Mouse (Mus musculus) macrophage (primary cell): Measurements from ENCODE around the gene Ncoa1. TPM values are rescaled to one million over a fixed set of nuclear protein-coding genes. Genes with fewer than 3 reads are reported as not detected.
"Not testable (repeated sequence)": the region's sequence is repeated elsewhere in the genome, so short reads cannot be mapped to it uniquely, and the experiment has no call there.

Experiments used
- H3K27ac ChIP-seq: fragments of 350-480 bp; formaldehyde crosslinking; 2 replicates; pipeline ENCODE4 v1.9.0; 2021
- H3K36me3 ChIP-seq: fragments of 350-480 bp; formaldehyde crosslinking; 2 replicates; pipeline ENCODE4 v1.9.0; 2021; ENCODE audit errors: inconsistent target
- H3K4me3 ChIP-seq: fragments of 350-480 bp; formaldehyde crosslinking; 2 replicates; pipeline ENCODE4 v1.9.0; 2021; ENCODE audit errors: inconsistent target
- H3K79me2 ChIP-seq: fragments of 350-480 bp; formaldehyde crosslinking; 2 replicates; pipeline ENCODE4 v1.9.0; 2021; ENCODE audit errors: inconsistent target
- WGBS: methylation state at CpG from one replicate; pipeline ENCODE4 v1.1.7; 2026; ENCODE audit warnings: inconsistent platforms; ENCODE audit not compliant: missing documents; 5-methylcytosine and 5-hydroxymethylcytosine counted together
- polyA plus RNA-seq: library from polyadenylated mRNA; stranded (reverse); fragments of 250-400 nt; gene quantifications from 3 replicates; pipeline ENCODE4 v1.2.4, GENCODE M21; 2018; ENCODE audit warnings: inconsistent platforms

The Ncoa1 gene
- polyA plus RNA-seq, 1 experiment from 2014 or later: 19.9 TPM

- no peaks in the 10 kb centered on the region for H3K79me2 ChIP-seq
- WGBS: 90% methylated on average over 2 of the region's 2 CpGs
- H3K27ac ChIP-seq: no peak overlapping the region
- no peak overlapping the region for H3K4me3 ChIP-seq
- H3K36me3 ChIP-seq: no peaks in the 10 kb centered on the region
Observed at GRCm38 (mm10) chr12:4392590-4392989, 84.4 kb downstream of the Ncoa1 start.

DNA sequence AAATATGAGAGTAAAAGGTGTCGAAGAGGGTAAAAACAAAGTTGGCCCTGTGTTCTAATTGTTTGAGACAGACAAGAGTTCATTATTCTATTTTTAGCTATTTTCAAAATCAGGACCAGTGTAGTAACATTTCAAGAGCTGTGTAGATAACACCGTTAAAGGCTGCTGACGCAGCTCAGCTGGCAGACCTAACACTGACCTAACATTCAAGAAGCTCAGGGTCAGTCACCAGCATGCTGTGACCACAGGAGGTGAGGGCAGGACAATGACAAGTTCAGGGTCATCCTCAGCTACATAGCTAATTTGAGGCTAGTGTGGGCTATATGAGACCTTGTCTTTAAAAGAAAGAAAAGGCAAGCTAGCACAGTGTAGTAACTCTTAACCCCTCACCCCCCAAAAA lies 84.9 kb downstream of the Ncoa1 start:
- Histone ChIP-seq H3K27ac (no peak overlapping the region), H3K79me2 (no peaks in the 10 kb centered on the region), H3K4me3 (no peak overlapping the region), H3K36me3 (no peaks in the 10 kb centered on the region)
- 89% methylated on average over 3 of the region's 3 CpGs for WGBS

DNA sequence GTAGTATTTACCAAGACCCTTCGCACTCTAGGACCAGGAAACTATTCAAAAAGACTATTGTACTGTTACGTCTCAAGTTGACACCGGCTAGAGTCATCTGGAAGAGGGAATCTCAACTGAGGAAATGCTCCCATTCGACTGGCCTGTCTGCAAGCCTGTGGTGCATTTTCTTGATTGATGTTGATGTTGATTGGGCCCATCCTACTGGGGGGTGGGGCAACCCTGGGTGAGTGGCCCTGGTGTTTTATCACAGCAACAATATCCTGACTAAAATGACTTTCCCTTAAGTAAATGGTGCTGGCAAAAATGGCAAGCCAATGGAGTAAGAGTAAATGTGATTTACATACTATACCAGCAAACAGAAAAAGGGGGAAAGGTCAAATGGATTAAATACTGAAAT lies 85.7 kb downstream of the Ncoa1 start:
- Histone ChIP-seq H3K27ac (no peak overlapping the region), H3K4me3 (no peak overlapping the region), H3K36me3 (no peaks in the 10 kb centered on the region), H3K79me2 (no peaks in the 10 kb centered on the region)
- WGBS: 86% methylated on average over 4 of the region's 4 CpGs

DNA sequence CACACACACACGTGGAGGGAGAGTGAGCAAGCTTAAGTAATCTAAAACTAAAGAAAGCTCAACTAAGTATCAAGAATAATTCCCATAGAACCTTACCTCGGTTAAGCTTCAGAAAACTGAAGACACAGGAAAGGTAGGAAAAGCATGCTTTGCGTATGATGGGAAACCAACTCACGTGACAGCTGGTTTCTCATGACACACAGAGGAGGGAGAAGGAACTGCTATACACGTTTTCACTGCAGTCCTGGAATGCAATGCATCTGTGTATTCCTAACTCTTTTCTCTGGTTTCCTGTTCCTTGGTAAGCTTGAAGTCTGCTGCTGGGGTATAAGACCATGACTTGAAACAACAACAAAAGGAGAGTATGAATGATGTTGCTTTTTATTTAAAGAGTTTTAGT lies 86.3 kb downstream of the Ncoa1 start:
- H3K4me3 ChIP-seq: no peak overlapping the region
- H3K79me2 ChIP-seq: no peaks in the 10 kb centered on the region
- no peak overlapping the region for H3K27ac ChIP-seq
- 83% methylated on average over 4 of the region's 5 CpGs for WGBS
- no peaks in the 10 kb centered on the region for H3K36me3 ChIP-seq

DNA sequence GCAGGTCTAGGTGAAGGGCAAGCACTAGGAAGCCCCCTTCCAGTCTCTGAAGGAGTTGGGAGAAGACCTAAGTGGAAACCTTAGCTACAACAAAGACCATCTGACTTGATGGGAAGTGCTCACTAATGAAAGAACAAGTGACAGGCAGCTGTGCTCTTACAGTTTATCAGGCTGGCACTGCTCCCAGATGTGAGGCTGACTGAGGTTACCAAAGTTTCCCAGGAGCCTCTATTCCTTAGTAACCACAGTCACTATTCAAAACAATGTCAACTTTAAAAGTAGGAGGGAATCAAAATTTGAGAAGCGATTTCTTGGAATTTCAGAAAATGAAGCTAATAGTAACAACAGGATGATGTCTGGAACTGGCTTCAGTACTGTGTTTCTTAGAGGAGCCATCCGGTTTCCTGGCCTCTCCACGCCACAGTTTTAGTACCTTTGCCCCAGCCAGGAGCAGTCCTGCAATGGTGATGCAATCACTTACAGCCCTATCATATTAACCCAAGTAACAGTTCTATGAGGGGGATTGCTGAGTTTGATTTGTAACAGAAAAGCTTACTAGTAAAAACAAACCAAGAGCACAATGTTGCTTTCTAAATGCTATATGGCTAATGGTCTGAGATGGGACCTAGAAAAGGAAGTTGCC lies 90.8 kb downstream of the Ncoa1 start:
- no peak overlapping the region for H3K27ac ChIP-seq
- 95% methylated on average over 3 of the region's 3 CpGs for WGBS
- no peaks in the 10 kb centered on the region for H3K36me3 ChIP-seq
- H3K4me3 ChIP-seq: no peak overlapping the region
- H3K79me2 ChIP-seq: no peaks in the 10 kb centered on the region

GRCm38 (mm10) chr12:4383061-4383460 lies 93.9 kb downstream of the Ncoa1 start:
- Histone ChIP-seq H3K79me2 (no peaks in the 10 kb centered on the region), H3K4me3 (no peak overlapping the region), H3K36me3 (no peaks in the 10 kb centered on the region), H3K27ac (no peak overlapping the region)
- WGBS: 93% methylated on average over 3 of the region's 3 CpGs

GRCm38 (mm10) chr12:4379298-4379957 lies 97.6 kb downstream of the Ncoa1 start:
- no peaks in the 10 kb centered on the region for H3K36me3 ChIP-seq
- H3K4me3 ChIP-seq: no peak overlapping the region
- H3K27ac ChIP-seq: no peak overlapping the region
- peaks cover 7% of the 10 kb centered on the region; the same call in 1 of the 2 replicates for H3K79me2 ChIP-seq
- 79% methylated on average over 7 of the region's 7 CpGs for WGBS

GRCm38 (mm10) chr12:4376475-4376874 lies 100.5 kb downstream of the Ncoa1 start:
- no peak overlapping the region for H3K27ac ChIP-seq
- H3K79me2 ChIP-seq: peaks cover 7% of the 10 kb centered on the region; the same call in 1 of the 2 replicates
- H3K36me3 ChIP-seq: no peaks in the 10 kb centered on the region
- 99% methylated on average over 4 of the region's 4 CpGs for WGBS
- no peak overlapping the region for H3K4me3 ChIP-seq

DNA sequence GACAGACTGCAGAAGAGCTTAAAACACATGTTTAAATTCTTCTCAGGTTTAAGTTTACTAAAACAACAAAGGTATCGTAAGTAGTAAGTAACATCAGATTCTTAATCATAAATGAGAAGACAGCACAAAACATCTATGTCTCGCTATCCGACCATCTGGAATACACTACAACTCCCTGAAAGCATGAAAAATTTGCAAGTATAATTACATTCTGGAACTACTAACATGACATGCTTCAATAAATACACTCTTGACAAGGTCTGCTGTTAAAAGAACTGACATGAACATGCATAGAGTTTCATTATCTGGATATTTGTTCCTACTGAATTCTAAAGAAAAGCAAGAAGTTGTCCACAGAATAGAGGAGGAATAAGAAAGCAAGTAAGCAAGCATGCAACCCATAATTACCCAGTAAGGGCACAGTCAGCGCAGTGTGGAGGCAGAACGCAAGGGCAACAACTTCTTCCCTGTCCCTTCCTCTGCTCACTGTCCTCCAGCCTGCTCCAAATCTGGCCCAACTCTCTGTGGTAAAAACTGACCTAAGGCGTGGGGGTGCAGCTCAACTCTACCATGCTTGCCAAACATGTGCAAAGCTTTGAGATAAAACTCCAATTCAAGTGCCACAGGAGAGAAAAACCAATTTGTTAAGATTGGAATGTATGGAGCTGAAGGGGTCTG lies 102.0 kb downstream of the Ncoa1 start:
- no peaks in the 10 kb centered on the region for H3K36me3 ChIP-seq
- no peak overlapping the region for H3K27ac ChIP-seq
- peaks cover 7% of the 10 kb centered on the region; the same call in 1 of the 2 replicates for H3K79me2 ChIP-seq
- H3K4me3 ChIP-seq: no peak overlapping the region
- 94% methylated on average over 6 of the region's 6 CpGs for WGBS

- WGBS: 100% methylated on average over 1 of the region's 1 CpGs
- H3K27ac ChIP-seq: no peak overlapping the region
- H3K36me3 ChIP-seq: no peaks in the 10 kb centered on the region
- H3K79me2 ChIP-seq: peaks cover 7% of the 10 kb centered on the region; the same call in 1 of the 2 replicates
- no peak overlapping the region for H3K4me3 ChIP-seq
Observed at GRCm38 (mm10) chr12:4371406-4371805, 105.6 kb downstream of the Ncoa1 start.

DNA sequence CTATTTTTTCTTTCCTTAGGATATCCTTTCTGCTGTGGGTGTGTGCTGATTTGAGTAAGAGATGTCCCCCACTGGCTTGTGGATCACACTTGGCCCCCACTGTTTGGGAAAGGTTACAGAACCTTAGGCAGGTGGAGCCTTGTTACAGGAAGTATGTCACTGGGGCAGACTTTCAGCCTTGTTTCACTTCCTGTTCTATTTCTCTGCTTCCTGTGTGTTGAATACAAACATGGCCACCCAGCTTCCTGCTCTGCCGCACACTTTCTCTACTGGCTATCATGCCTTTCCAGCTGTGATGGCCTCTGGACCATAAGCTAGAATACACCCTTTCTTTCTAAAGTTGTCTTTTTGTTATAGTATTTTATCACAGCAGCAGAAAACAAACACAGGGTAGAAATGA lies 111.0 kb downstream of the Ncoa1 start:
- Histone ChIP-seq H3K36me3 (no peaks in the 10 kb centered on the region), H3K27ac (no peak overlapping the region), H3K4me3 (no peak overlapping the region), H3K79me2 (no peaks in the 10 kb centered on the region)
- WGBS: 29% methylated on average over 1 of the region's 1 CpGs

DNA sequence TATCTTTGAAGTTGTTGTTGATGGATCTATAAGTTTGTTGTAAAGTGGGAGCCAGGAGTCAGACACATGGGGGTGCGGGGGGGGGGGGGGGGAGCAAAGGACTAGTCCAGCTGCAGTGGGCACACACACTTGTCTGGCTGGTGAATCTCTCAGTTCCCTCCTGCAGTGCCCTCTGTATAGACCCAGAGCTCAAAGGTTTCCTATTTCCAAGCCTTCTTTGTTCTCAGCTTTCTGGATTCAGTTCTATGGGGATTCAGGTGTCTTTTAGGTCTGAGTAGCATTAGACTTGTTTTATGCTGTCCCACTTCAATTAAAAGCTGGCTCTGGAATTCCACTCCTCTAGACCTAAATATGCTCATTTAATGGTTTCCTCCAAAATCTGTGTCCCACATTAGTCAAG lies 117.5 kb downstream of the Ncoa1 start:
- H3K36me3 ChIP-seq: no peaks in the 10 kb centered on the region
- no peak overlapping the region for H3K27ac ChIP-seq
- H3K4me3 ChIP-seq: no peak overlapping the region
- no peaks in the 10 kb centered on the region for H3K79me2 ChIP-seq
- WGBS: 71% methylated on average over 1 of the region's 1 CpGs

GRCm38 (mm10) chr12:4358653-4359052 lies 118.3 kb downstream of the Ncoa1 start:
- not testable (repeated sequence) for H3K27ac ChIP-seq, H3K36me3 ChIP-seq, H3K79me2 ChIP-seq, H3K4me3 ChIP-seq
- 93% methylated on average over 2 of the region's 2 CpGs for WGBS

DNA sequence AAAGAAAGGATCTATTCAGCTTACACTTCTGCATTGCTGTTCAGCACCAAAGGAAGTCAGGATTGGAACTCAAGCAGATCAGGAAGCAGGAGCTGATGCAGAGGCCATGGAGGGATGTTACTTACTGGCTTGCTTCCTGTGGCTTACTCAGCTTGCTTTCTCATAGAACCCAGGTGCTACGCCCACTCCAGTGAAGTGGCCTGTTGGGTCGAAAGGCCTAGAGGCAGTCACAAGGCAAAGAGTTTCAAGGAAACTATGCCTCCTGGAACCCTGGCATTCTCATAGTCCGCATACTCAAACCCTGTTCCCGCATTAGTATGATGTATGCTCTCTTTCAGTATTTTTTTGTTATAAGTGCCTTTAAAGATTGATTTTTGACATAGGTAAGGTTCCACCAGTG lies 118.9 kb downstream of the Ncoa1 start:
- Histone ChIP-seq H3K36me3 (no peaks in the 10 kb centered on the region), H3K79me2 (no peaks in the 10 kb centered on the region), H3K4me3 (no peak overlapping the region), H3K27ac (no peak overlapping the region)
- WGBS: 98% methylated on average over 4 of the region's 4 CpGs

- WGBS: 96% methylated on average over 5 of the region's 5 CpGs
- Histone ChIP-seq H3K4me3 (no peak overlapping the region), H3K79me2 (no peaks in the 10 kb centered on the region), H3K36me3 (no peaks in the 10 kb centered on the region), H3K27ac (no peak overlapping the region)
Observed at GRCm38 (mm10) chr12:4356834-4357445, 120.0 kb downstream of the Ncoa1 start.
